Mouse (Mus musculus) granulocyte monocyte progenitor cell, adult 5-6 weeks (primary cell): ENCODE data around the gene Zfp53. TPM values are rescaled to one million over a fixed set of nuclear protein-coding genes. Genes with fewer than 3 reads are reported as not detected.
"Not testable (repeated sequence)": the region's sequence is repeated elsewhere in the genome, so short reads cannot be mapped to it uniquely, and the experiment has no call there.

Experiments
- ATAC-seq: replicated peaks from 2 replicates; pipeline ENCODE4 v1.8.0; 2016; ENCODE audit warnings: mild to moderate bottlenecking, moderate TSS enrichment, inconsistent platforms; ENCODE audit not compliant: poor library complexity, severe bottlenecking
- total RNA-seq, 2 experiments: library from RNA; stranded (forward) in 1 of 2; stranded (reverse) in 1 of 2; fragments of 200-712, 200-1000 nt in 1 of 2; fragments of >200 nt in 1 of 2; fragmentation: Nextera tagmentation in 1 of 2; gene quantifications; 2 replicates each; pipeline ENCODE4 v1.2.3; 2014 to 2017

Gene Zfp53
- total RNA-seq (2014; fragmentation: Nextera tagmentation) (10.9 and 14.4 TPM in 2 replicates), total RNA-seq (2017) (10.4 and 15.8 TPM in 2 replicates)

- peak; percentile 98 for ATAC-seq
These were observed at the start of gene Zfp53 for GRCm38 (mm10) chr17:21488760-21489499. Gene Zfp53, plus strand, starts transcription at chr17:21488998.

- ATAC-seq, result peak; percentile 71
These were observed 39.1 kb upstream of the Zfp53 start for GRCm38 (mm10) chr17:21449669-21450068.

- ATAC-seq, result peak; percentile 98
These were observed 38.6 kb upstream of the Zfp53 start, which contains the start of gene Zfp51 for GRCm38 (mm10) chr17:21450138-21450704. Gene Zfp51, plus strand, starts transcription at chr17:21450374.

- no peak for ATAC-seq
These were observed 25.2 kb upstream of the Zfp53 start for GRCm38 (mm10) chr17:21463550-21463949.

GRCm38 (mm10) chr17:21472032-21472652 is 16.7 kb upstream of the Zfp53 start:
- ATAC-seq, result no peak

- no peak for ATAC-seq
These were observed 16.0 kb upstream of the Zfp53 start for GRCm38 (mm10) chr17:21472653-21473307.

GRCm38 (mm10) chr17:21473362-21474190 is 15.2 kb upstream of the Zfp53 start:
- no peak for ATAC-seq

- not testable (repeated sequence) for ATAC-seq
These were observed 14.1 kb upstream of the Zfp53 start for GRCm38 (mm10) chr17:21474729-21475128.

- not testable (repeated sequence) for ATAC-seq
These were observed 13.5 kb upstream of the Zfp53 start for GRCm38 (mm10) chr17:21475290-21475689.

GRCm38 (mm10) chr17:21476351-21476750 is 12.4 kb upstream of the Zfp53 start:
- not testable (repeated sequence) for ATAC-seq

GRCm38 (mm10) chr17:21478103-21478777 is 10.6 kb upstream of the Zfp53 start:
- ATAC-seq, result not testable (repeated sequence)

- ATAC-seq, result peak; percentile 50
These were observed 753 bp downstream of the Zfp53 start for GRCm38 (mm10) chr17:21489500-21490001.

GRCm38 (mm10) chr17:21501365-21501764 is 12.6 kb downstream of the Zfp53 start:
- no peak for ATAC-seq

GRCm38 (mm10) chr17:21504524-21504923 is 15.7 kb downstream of the Zfp53 start:
- ATAC-seq, result peak; percentile 68

GRCm38 (mm10) chr17:21506258-21506657 is 17.5 kb downstream of the Zfp53 start:
- no peak for ATAC-seq

GRCm38 (mm10) chr17:21509756-21510155 is 21.0 kb downstream of the Zfp53 start:
- no peak for ATAC-seq

- ATAC-seq, result peak; percentile 77
These were observed 26.8 kb downstream of the Zfp53 start for GRCm38 (mm10) chr17:21515403-21516105.
